Mouse (Mus musculus) bone marrow, adult 2 months (tissue): ENCODE measurements around the gene Slpi.

ENCODE experiments used
- CTCF ChIP-seq: fragments of 200-500 bp; IDR thresholded peaks from 2 replicates; pipeline ENCODE4 v1.5.1; 2011; ENCODE audit warnings: low read length, control low read depth; ENCODE audit not compliant: control insufficient read depth, insufficient read depth
- POLR2A ChIP-seq: fragments of 200-500 bp; IDR thresholded peaks from 2 replicates; pipeline ENCODE4 v1.6.1; 2011; ENCODE audit warnings: low read depth, mild to moderate bottlenecking, control low read depth, low read length, borderline replicate concordance; ENCODE audit not compliant: control insufficient read depth

DNA sequence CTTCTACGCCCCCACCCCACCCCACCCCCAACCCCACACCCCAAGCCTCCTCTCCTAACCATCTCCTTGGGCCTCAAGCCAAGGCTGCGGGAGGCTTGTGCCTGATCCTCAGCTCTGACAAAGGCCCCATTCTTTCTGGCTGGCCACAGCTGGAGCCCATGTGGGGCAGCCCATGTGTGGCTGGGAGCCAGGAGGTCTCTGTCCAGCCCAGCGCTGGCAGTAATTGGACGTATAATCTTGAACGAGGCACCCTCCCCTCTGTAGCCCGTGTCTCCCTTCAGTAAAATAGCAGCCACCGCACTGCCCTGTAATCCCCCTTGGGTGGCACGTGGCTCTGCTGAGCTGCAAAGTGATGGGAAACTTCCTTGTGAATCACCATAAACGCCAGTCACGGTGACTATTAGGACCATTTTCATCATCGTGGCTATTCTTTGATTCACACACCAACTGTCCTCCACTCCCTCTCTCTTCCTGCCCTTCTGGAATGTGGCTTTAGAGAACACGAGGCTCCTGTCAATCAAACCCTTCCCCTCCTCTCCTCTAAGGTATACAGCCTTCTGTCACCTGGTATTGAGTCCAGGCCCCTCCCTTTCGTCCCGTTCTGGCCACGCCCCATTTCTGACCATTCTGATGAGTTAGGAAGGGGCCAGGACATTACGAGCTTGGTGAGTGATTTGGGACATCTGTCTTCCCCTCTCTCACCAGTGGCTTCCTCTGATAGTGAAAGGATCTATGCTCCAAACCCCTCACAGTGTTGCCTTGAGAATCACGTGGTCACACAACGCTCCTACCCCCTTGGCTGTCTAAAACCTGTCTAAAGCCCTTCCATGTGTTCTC, 2.8 kb downstream of the Slpi start:
- no peak for TF ChIP-seq CTCF
- no peak for TF ChIP-seq POLR2A
